Comparison of ENCODE assay signal across 8 mouse cellular contexts in genomic region chr12:78984035-78984432, GRCm38 (mm10). TPM values are rescaled to one million over a fixed set of nuclear protein-coding genes. Genes with fewer than 3 reads are reported as not detected.
DNase-seq lines count a peak whose midpoint lies in the region; ATAC-seq lines count a peak whose summit lies in the region.

No protein-coding gene starts in this region.

- ATAC-seq in embryonic facial prominence, embryonic 13.5 days (ENCODE audit: insufficient number of reproducible peaks, insufficient read depth, low FRiP score, low TSS enrichment, low read depth): peak; percentile 26; the same call in 1 of the 2 replicates
- ATAC-seq in forebrain, embryonic 15.5 days (replicated peaks): peak; percentile 59
- ATAC-seq in midbrain, embryonic 16.5 days: peak; percentile 76

- no peaks in the 10 kb centered on the region for H3K4me1 ChIP-seq in embryonic facial prominence, embryonic 13.5 days
- peaks cover 5% of the 10 kb centered on the region; the same call in 1 of the 2 replicates for H3K4me1 ChIP-seq in embryonic facial prominence, embryonic 10.5 days
- peaks cover 28% of the 10 kb centered on the region for H3K4me1 ChIP-seq in forebrain, embryonic 15.5 days
- H3K4me1 ChIP-seq in midbrain, embryonic 16.5 days (ENCODE audit: control insufficient read depth, insufficient read depth, low read length): peaks cover 7% of the 10 kb centered on the region

- no peak overlapping the region for H3K4me2 ChIP-seq in embryonic facial prominence, embryonic 13.5 days
- H3K4me2 ChIP-seq in forebrain, embryonic 15.5 days (replicated peaks): no peak overlapping the region
- H3K4me2 ChIP-seq in midbrain, embryonic 16.5 days (ENCODE audit: low read length): no peak overlapping the region

- WGBS in embryonic facial prominence, embryonic 13.5 days: 49% methylated on average over 3 of the region's 3 CpGs
- WGBS in embryonic facial prominence, embryonic 10.5 days: 72% methylated on average over 3 of the region's 3 CpGs
- WGBS in forebrain, embryonic 15.5 days: 20% methylated on average over 3 of the region's 3 CpGs
- WGBS in midbrain, embryonic 16.5 days: 54% methylated on average over 3 of the region's 3 CpGs

- no peak for DNase-seq in embryonic facial prominence, embryonic 10.5 days (ENCODE audit: low spot score)
- peak; percentile 98 for DNase-seq in MN1 (ENCODE audit: low spot score)
- peak; percentile 65 to 67 for DNase-seq in kidney, adult 8-10 months
- no peak for DNase-seq in yolk sac, embryonic 10.5 days (ENCODE audit: low spot score)
- no peak for DNase-seq in Muller cell, postnatal 12 days (ENCODE audit: inconsistent ontology term)

- no peak overlapping the region for H3K27ac ChIP-seq in embryonic facial prominence, embryonic 13.5 days
- H3K27ac ChIP-seq in embryonic facial prominence, embryonic 10.5 days (replicated peaks): no peak overlapping the region
- peak overlapping the region; percentile 42 for H3K27ac ChIP-seq in forebrain, embryonic 15.5 days (replicated peaks)
- peak overlapping the region; percentile 41; the same call in 1 of the 2 replicates for H3K27ac ChIP-seq in midbrain, embryonic 16.5 days (ENCODE audit: low read length)

- H3K36me3 ChIP-seq in embryonic facial prominence, embryonic 13.5 days: no peaks in the 10 kb centered on the region
- H3K36me3 ChIP-seq in embryonic facial prominence, embryonic 10.5 days (replicated peaks): no peaks in the 10 kb centered on the region
- no peaks in the 10 kb centered on the region for H3K36me3 ChIP-seq in forebrain, embryonic 15.5 days
- H3K36me3 ChIP-seq in midbrain, embryonic 16.5 days (ENCODE audit: control insufficient read depth, insufficient read depth, low read length): peaks cover 3% of the 10 kb centered on the region; the same call in 1 of the 2 replicates

- no peaks in the 10 kb centered on the region for H3K27me3 ChIP-seq in embryonic facial prominence, embryonic 13.5 days
- no peaks in the 10 kb centered on the region for H3K27me3 ChIP-seq in embryonic facial prominence, embryonic 10.5 days (replicated peaks; ENCODE audit: low read depth, poor library complexity, severe bottlenecking)
- H3K27me3 ChIP-seq in forebrain, embryonic 15.5 days: no peaks in the 10 kb centered on the region
- no peaks in the 10 kb centered on the region for H3K27me3 ChIP-seq in midbrain, embryonic 16.5 days (ENCODE audit: control insufficient read depth, insufficient read depth, low read depth, low read length)

- no peak overlapping the region for H3K9ac ChIP-seq in embryonic facial prominence, embryonic 13.5 days
- H3K9ac ChIP-seq in forebrain, embryonic 15.5 days (replicated peaks): no peak overlapping the region
- H3K9ac ChIP-seq in midbrain, embryonic 16.5 days (ENCODE audit: low read depth, low read length): no peak overlapping the region

- H3K4me3 ChIP-seq in embryonic facial prominence, embryonic 13.5 days: no peak overlapping the region
- H3K4me3 ChIP-seq in embryonic facial prominence, embryonic 10.5 days: no peak overlapping the region
- no peak overlapping the region for H3K4me3 ChIP-seq in forebrain, embryonic 15.5 days
- no peak overlapping the region for H3K4me3 ChIP-seq in midbrain, embryonic 16.5 days (ENCODE audit: low read depth, low read length)

- no peaks in the 10 kb centered on the region; the same call in 1 of the 2 replicates for H3K9me3 ChIP-seq in embryonic facial prominence, embryonic 13.5 days
- no peaks in the 10 kb centered on the region for H3K9me3 ChIP-seq in embryonic facial prominence, embryonic 10.5 days
- no peaks in the 10 kb centered on the region for H3K9me3 ChIP-seq in forebrain, embryonic 15.5 days
- H3K9me3 ChIP-seq in midbrain, embryonic 16.5 days (replicated peaks; ENCODE audit: control insufficient read depth, low read length, poor library complexity, severe bottlenecking): no peaks in the 10 kb centered on the region

RNA-seq across cellular contexts. Expression of gene Tmem229b, which starts 23.4 kb away (rescaled TPM):
- 6.4 and 8.0 TPM in 2 replicates for polyA plus RNA-seq in embryonic facial prominence, embryonic 13.5 days (2015; fragmentation: Nextera tagmentation; extraction: Ambion mirVana)
- 3.5 and 3.8 TPM in 2 replicates for polyA plus RNA-seq in embryonic facial prominence, embryonic 10.5 days (2016; fragmentation: Nextera tagmentation; extraction: Ambion mirVana)
- polyA plus RNA-seq in forebrain, embryonic 15.5 days (2015; fragmentation: Nextera tagmentation; extraction: Ambion mirVana): 55.1 and 58.6 TPM in 2 replicates
- 74.7 and 79.8 TPM in 2 replicates for polyA plus RNA-seq in midbrain, embryonic 16.5 days (2015; fragmentation: Nextera tagmentation; extraction: Ambion mirVana)

RNA-seq across cellular contexts. Expression of gene Plekhh1, which starts 44.9 kb away (rescaled TPM):
- polyA plus RNA-seq in embryonic facial prominence, embryonic 13.5 days (2015; fragmentation: Nextera tagmentation; extraction: Ambion mirVana): 1.7 TPM in 2 replicates
- 4.3 and 5.9 TPM in 2 replicates for polyA plus RNA-seq in embryonic facial prominence, embryonic 10.5 days (2016; fragmentation: Nextera tagmentation; extraction: Ambion mirVana)
- 1.6 and 1.7 TPM in 2 replicates for polyA plus RNA-seq in forebrain, embryonic 15.5 days (2015; fragmentation: Nextera tagmentation; extraction: Ambion mirVana)
- polyA plus RNA-seq in midbrain, embryonic 16.5 days (2015; fragmentation: Nextera tagmentation; extraction: Ambion mirVana): 2.0 and 2.5 TPM in 2 replicates

Comparison
In these comparisons a context has a peak if more than half of its experiments do, and no peak if none do; other contexts are left out.
1. ATAC-seq: peak in every context shown above with its lines; median percentile 76 in midbrain, embryonic 16.5 days; 59 in forebrain, embryonic 15.5 days; 26 in embryonic facial prominence, embryonic 13.5 days.
2. H3K27ac ChIP-seq: peak in forebrain, embryonic 15.5 days (single experiment) and midbrain, embryonic 16.5 days (single experiment); none in embryonic facial prominence, embryonic 13.5 days (single experiment) and embryonic facial prominence, embryonic 10.5 days (single experiment).
3. DNase-seq: peak in MN1 (single experiment) and kidney, adult 8-10 months (2 of 2); none in embryonic facial prominence, embryonic 10.5 days (single experiment), yolk sac, embryonic 10.5 days (single experiment) and Muller cell, postnatal 12 days (single experiment).